Mouse (Mus musculus) small intestine, adult 2 months (tissue): Measurements from ENCODE around the gene BC147527.

Source experiments
- CTCF ChIP-seq: fragments of 200-500 bp; IDR thresholded peaks from 2 replicates; pipeline ENCODE4 v1.5.1; 2012; ENCODE audit warnings: low read depth, mild to moderate bottlenecking, control low read depth, inconsistent platforms, low read length, moderate library complexity, mixed read lengths; ENCODE audit not compliant: insufficient replicate concordance, insufficient read length; ENCODE audit errors: extremely low read depth
- POLR2A ChIP-seq: fragments of 200-500 bp; IDR thresholded peaks from 2 replicates; pipeline ENCODE4 v1.6.1; 2012; ENCODE audit warnings: low read depth, mild to moderate bottlenecking, control low read depth, inconsistent platforms, low read length, moderate library complexity

GRCm38 (mm10) chr13:120310749-120311148, 10.6 kb downstream of the BC147527 start:
- TF ChIP-seq CTCF: no peak
- TF ChIP-seq POLR2A: no peak
